Mouse (Mus musculus) liver, embryonic 13.5 days (tissue): ENCODE measurements at regions not wholly inside any gene's neighbourhood (a gene's known extent, or its start where the extent isn't known, plus 50 kb on each side); places are given as distances from the start of the nearest gene placed in this dataset.

Experiments used
- ATAC-seq: fragments of 200-750 bp; cut with Nextera tagmentation; 2 replicates; pipeline ENCODE4 v1.8.0; 2017; ENCODE audit warnings: low read depth, mild to moderate bottlenecking, moderate number of reproducible peaks, moderate library complexity
- DNase-seq: peaks from one replicate; pipeline ENCODE4 v3.0.0; 2022
- H3K27ac ChIP-seq: fragments of 300-500 bp; sonication (generic); 2 replicates; pipeline ENCODE4 v1.5.1; 2015; ENCODE audit warnings: moderate library complexity, mild to moderate bottlenecking, inconsistent platforms
- H3K27me3 ChIP-seq: fragments of 300-500 bp; sonication (generic); 2 replicates; pipeline ENCODE4 v1.6.1; 2015; ENCODE audit warnings: mild to moderate bottlenecking, inconsistent platforms
- H3K36me3 ChIP-seq: fragments of 300-500 bp; sonication (generic); 2 replicates; pipeline ENCODE4 v1.6.1; 2015; ENCODE audit warnings: mild to moderate bottlenecking, inconsistent platforms
- H3K4me1 ChIP-seq: fragments of 300-500 bp; sonication (generic); replicated peaks from 2 replicates; pipeline ENCODE4 v1.6.1; 2015; ENCODE audit warnings: inconsistent platforms
- H3K4me2 ChIP-seq: fragments of 300-500 bp; sonication (generic); 2 replicates; pipeline ENCODE4 v1.6.1; 2015; ENCODE audit warnings: inconsistent platforms, mild to moderate bottlenecking, moderate library complexity
- H3K4me3 ChIP-seq: fragments of 300-500 bp; sonication (generic); replicated peaks from 2 replicates; pipeline ENCODE4 v1.5.1; 2015; ENCODE audit warnings: mild to moderate bottlenecking, inconsistent platforms
- H3K9ac ChIP-seq: fragments of 300-500 bp; sonication (generic); 2 replicates; pipeline ENCODE4 v1.6.1; 2015; ENCODE audit warnings: mild to moderate bottlenecking, inconsistent platforms
- H3K9me3 ChIP-seq: fragments of 300-500 bp; sonication (generic); replicated peaks from 2 replicates; pipeline ENCODE4 v1.6.1; 2016; ENCODE audit warnings: inconsistent platforms
- WGBS: fragments of 180-500 bp; shearing (Covaris S2); methylation state at CpG from one replicate; pipeline ENCODE4 v1.1.7; 2015; ENCODE audit not compliant: insufficient replicate concordance; 5-methylcytosine and 5-hydroxymethylcytosine counted together

DNA sequence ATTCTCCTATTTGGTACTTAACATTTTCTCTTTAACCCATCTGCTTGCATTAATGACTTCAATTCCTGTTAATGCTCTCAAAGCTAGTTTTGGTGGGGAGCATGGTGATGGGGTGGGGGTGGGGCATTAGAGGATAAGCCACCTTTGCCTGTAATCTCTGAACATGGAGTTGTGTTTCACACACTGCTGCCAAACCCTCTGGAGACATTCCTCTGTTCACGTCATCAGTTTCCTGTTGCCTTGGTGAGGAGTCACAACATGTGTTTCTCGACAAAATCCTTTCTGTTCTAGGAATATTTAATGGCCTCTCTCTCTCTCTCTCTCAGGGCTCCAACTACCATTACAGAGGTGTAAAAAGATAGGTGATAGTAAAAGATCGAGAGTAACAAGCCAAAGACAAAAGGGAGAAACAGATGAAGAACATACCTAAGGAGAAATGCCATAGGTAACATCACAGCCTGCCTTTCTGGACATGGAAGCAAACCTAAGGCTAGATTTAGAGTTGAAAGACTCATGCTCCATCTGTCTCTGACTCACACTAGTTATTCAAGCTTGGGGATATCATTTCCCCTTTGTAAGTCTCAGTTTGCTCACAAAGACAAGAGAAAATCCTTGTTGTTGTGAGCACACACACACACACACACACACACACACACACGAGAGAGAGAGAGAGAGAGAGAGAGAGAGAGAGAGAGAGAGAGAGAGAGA, 618.6 kb downstream of the Slc22a22 start:
- 40% methylated on average over 3 of the region's 4 CpGs for WGBS
- ATAC-seq = no peak
- no peak for DNase-seq

DNA sequence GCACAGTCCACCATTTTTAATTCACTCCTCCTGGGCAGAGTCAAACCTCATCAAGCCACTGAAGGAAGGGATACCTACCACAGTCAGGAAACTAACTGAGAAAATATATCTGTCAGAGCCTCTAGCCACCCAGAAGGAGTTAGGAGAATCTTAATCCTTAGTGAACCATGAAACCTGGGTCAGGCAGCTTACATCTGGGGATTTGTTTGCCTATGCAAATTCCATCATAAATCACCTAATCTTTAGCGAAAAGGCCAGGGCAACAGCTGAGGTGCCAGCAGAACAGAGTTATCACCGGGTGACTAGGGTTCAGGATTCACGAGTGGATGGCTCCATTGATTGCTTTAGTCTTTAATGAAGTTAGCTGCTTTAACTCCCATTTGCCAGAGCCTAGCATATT, 619.3 kb downstream of the Slc22a22 start:
- Histone ChIP-seq H3K27ac (no peak overlapping the region), H3K9me3 (no peaks in the 10 kb centered on the region), H3K4me1 (no peaks in the 10 kb centered on the region), H3K4me2 (no peak overlapping the region), H3K9ac (no peak overlapping the region), H3K4me3 (no peak overlapping the region), H3K36me3 (no peaks in the 10 kb centered on the region), H3K27me3 (no peaks in the 10 kb centered on the region)
- ATAC-seq = no peak
- DNase-seq = no peak
- WGBS = 39% methylated on average over 3 of the region's 3 CpGs

More for the DNA sequence above, 618.6 kb downstream of the Slc22a22 start:
- H3K4me3 ChIP-seq = no peak overlapping the region
- H3K4me2 ChIP-seq = no peak overlapping the region
- no peak overlapping the region for H3K9ac ChIP-seq
- H3K36me3 ChIP-seq = no peaks in the 10 kb centered on the region
- no peak overlapping the region for H3K27ac ChIP-seq
- no peaks in the 10 kb centered on the region for H3K9me3 ChIP-seq
- H3K27me3 ChIP-seq = no peaks in the 10 kb centered on the region
- no peaks in the 10 kb centered on the region for H3K4me1 ChIP-seq

DNA sequence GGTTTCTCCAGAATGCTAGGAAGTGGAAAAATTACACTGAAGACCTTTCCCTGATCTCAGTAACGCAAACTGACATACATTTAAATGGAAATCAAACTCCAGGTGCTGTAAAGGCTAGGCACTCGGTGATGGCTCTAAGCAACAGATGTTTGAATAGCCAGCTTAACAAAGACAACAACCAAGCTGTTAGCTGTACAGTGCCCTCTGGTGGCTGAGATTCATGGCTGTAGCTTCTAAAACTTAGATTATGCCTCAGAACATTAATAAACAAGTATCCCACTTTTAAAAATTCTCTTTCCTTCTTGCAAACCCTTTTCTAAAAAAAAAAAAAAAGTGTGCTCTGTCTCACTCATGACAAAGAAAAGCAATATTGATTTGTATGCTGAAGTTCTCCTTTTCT, 621.4 kb downstream of the Slc22a22 start:
- DNase-seq (no peak), ATAC-seq (no peak)
- Histone ChIP-seq H3K4me1 (no peaks in the 10 kb centered on the region), H3K27me3 (no peaks in the 10 kb centered on the region), H3K9ac (no peak overlapping the region), H3K27ac (no peak overlapping the region), H3K4me2 (no peak overlapping the region), H3K4me3 (no peak overlapping the region), H3K9me3 (no peaks in the 10 kb centered on the region), H3K36me3 (no peaks in the 10 kb centered on the region)
- WGBS = 12% methylated on average over 2 of the region's 2 CpGs

DNA sequence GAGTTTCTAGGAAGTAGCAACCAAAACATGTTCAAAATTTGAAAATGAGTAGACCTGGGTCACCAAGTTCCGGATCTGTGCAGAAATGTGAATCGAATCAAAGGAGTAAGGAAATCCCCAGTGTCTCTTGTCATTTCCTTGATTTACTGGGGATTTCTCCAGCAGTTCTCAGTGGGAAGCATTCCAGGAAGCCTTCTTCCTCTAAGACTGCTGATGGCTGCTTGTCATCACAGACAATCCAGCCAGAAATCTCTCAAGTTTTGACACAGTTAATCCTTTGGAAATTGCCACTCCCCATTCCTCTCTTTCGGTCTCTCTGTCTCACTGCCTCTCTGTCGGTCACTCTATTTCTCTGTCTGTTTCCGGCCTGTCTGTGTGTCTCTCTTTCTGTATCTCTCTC, 624.3 kb downstream of the Slc22a22 start:
- Histone ChIP-seq H3K4me2 (no peak overlapping the region), H3K36me3 (no peaks in the 10 kb centered on the region), H3K9ac (no peak overlapping the region), H3K9me3 (no peaks in the 10 kb centered on the region), H3K4me1 (no peaks in the 10 kb centered on the region), H3K4me3 (no peak overlapping the region), H3K27ac (no peak overlapping the region), H3K27me3 (no peaks in the 10 kb centered on the region)
- WGBS = 64% methylated on average over 5 of the region's 5 CpGs
- ATAC-seq (no peak), DNase-seq (no peak)

DNA sequence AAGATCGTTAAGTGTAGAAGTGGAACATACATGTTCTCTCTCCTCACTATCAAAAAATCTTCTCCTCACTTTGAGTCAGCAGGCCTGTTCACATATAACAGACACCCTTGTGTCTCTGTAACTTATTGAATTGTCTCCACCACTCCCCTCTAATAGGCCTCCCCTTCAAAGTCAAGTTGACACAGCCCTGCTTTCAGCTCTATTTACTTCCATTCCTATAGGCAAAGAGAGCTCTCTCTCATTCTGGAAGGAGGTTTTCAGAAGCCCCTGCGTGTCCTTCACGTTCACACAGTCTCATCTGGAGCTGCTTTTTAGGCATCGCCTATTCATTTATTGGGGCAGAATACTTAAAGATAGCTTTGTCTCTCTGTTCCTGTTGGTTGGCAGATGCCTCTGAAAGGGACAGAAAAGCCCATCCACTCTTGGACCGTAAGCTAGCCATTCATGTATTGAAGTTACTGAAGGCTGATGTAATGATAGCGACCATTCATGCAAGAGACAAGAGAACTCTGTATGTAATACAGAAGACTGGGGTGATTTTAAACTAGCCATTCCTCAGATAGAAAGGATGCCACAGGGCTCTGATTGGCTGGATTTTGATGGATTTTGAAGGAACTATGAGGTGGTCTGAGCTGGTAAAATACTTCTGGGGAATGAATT, 629.8 kb downstream of the Slc22a22 start:
- 74% methylated on average over 6 of the region's 6 CpGs for WGBS
- Histone ChIP-seq H3K36me3 (no peaks in the 10 kb centered on the region), H3K4me2 (no peak overlapping the region), H3K27ac (no peak overlapping the region), H3K4me1 (no peaks in the 10 kb centered on the region), H3K4me3 (no peak overlapping the region), H3K9ac (no peak overlapping the region), H3K9me3 (no peaks in the 10 kb centered on the region), H3K27me3 (no peaks in the 10 kb centered on the region)
- ATAC-seq (no peak), DNase-seq (no peak)

DNA sequence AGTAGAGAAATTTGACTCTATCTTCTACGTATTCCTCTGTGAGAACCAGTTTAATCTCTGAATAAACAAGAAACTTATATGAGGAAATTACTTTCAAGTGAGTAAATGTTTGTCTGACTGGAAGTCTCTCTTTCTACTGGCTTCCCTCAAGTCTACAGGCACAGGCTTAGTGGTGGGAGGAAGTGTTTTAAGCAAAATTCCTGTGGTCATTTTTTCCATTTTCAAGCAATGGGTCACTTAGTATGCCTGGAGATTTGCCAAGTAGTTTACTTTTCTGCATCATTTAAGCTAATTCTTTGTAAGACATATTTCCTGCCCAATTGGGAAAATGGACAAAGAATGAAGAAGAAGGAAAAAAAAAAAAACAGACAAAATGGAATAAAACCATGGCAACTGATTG, 632.9 kb downstream of the Slc22a22 start:
- no peak overlapping the region for H3K27ac ChIP-seq
- 27% methylated on average over 1 of the region's 1 CpGs for WGBS
- no peaks in the 10 kb centered on the region for H3K4me1 ChIP-seq
- ATAC-seq (no peak), DNase-seq (no peak)
- no peaks in the 10 kb centered on the region for H3K9me3 ChIP-seq
- H3K36me3 ChIP-seq = no peaks in the 10 kb centered on the region
- no peak overlapping the region for H3K4me3 ChIP-seq
- no peak overlapping the region for H3K9ac ChIP-seq
- H3K4me2 ChIP-seq = no peak overlapping the region
- H3K27me3 ChIP-seq = no peaks in the 10 kb centered on the region

DNA sequence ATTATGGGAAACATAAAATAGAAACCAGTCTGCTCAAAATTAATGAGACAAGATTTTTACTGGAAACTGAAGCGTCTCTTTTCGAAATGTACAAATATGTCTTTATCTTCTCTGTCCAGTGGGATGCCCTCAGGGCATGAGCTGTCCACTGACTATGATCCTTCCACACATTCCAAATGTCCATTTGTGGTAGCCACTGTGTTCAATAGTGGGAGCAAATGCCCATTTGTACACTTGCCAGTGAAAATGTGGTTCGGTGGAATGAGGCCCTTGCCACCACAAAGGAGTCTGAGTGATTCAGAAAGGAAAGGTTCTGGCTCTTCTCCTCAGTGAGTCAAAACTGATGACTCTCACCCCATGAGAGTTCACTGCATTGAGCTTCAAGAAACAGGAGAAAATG, 635.9 kb downstream of the Slc22a22 start:
- no peak overlapping the region for H3K4me3 ChIP-seq
- no peak overlapping the region for H3K27ac ChIP-seq
- H3K9me3 ChIP-seq = no peaks in the 10 kb centered on the region
- no peak for ATAC-seq
- WGBS = 83% methylated on average over 3 of the region's 3 CpGs
- no peaks in the 10 kb centered on the region for H3K36me3 ChIP-seq
- H3K9ac ChIP-seq = no peak overlapping the region
- no peaks in the 10 kb centered on the region for H3K4me1 ChIP-seq
- no peaks in the 10 kb centered on the region for H3K27me3 ChIP-seq
- H3K4me2 ChIP-seq = no peak overlapping the region
- no peak for DNase-seq

DNA sequence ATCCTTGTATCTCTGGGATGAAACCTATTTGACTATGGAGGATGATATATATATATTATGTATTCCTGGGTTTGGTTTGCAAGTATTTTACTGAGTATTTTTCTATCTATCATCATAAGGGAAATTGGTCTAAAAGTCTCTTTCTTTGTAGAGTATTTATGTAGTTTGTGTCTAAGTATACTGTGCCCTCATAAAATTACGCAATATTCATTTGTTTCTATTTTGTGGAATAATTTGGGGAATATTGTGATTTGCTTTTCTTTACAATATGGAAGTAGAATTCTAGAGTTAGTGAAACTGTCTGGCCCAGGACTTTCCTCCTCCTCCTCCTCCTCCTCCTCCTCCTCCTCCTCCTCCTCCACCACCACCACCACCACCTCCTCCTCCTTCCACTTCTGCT, 640.1 kb downstream of the Slc22a22 start:
- no peaks in the 10 kb centered on the region for H3K4me1 ChIP-seq
- H3K9ac ChIP-seq = no peak overlapping the region
- no peak overlapping the region for H3K27ac ChIP-seq
- DNase-seq (no peak), ATAC-seq (no peak)
- WGBS = 70% methylated on average over 1 of the region's 1 CpGs
- H3K4me2 ChIP-seq = no peak overlapping the region
- H3K9me3 ChIP-seq = no peaks in the 10 kb centered on the region
- no peaks in the 10 kb centered on the region for H3K36me3 ChIP-seq
- no peak overlapping the region for H3K4me3 ChIP-seq
- no peaks in the 10 kb centered on the region for H3K27me3 ChIP-seq

DNA sequence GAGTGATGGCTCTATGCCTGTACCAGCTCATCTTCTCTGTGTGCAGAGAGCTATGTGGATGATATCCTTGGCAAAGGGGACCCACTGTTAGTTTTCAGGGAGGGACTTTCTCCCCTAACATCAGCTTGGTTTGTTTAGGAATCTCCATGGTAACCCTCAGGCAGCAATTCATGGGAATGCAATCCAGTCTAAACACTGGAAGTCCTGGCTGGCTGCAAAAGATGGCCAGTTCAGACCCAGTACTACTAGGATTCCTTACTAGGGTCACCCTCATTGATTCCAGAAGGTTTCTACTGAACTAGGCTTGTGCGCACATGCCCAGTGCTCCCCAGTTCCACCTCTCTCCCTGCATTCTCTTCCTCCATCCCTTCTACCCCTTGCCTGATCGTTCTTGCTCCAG, 642.8 kb downstream of the Slc22a22 start:
- Histone ChIP-seq H3K4me2 (no peak overlapping the region), H3K4me3 (no peak overlapping the region), H3K27me3 (no peaks in the 10 kb centered on the region), H3K36me3 (no peaks in the 10 kb centered on the region), H3K9me3 (no peaks in the 10 kb centered on the region), H3K27ac (no peak overlapping the region), H3K9ac (no peak overlapping the region), H3K4me1 (no peaks in the 10 kb centered on the region)
- no peak for DNase-seq
- WGBS = 71% methylated on average over 2 of the region's 2 CpGs
- no peak for ATAC-seq

DNA sequence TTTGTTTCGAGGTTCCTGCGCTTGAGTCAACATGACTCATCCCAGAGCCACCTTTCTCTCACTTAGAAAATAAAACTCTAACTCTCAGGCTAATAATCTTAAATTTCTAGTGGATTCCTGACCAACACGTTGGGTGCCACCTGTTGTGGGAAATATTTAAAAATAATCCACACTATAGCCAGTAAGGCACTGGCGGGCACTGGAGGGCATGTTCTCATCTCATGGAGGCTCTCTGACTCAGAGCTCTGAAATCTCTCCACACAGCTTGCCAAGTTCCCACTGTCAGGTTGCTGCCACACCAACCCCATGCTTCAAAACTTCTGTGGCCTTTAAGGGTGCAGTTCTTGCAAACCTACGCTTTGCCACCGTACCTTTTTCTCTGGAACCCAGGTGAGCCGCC, 644.8 kb downstream of the Slc22a22 start:
- Histone ChIP-seq H3K9me3 (no peaks in the 10 kb centered on the region), H3K4me3 (no peak overlapping the region), H3K36me3 (no peaks in the 10 kb centered on the region), H3K27ac (no peak overlapping the region), H3K4me2 (no peak overlapping the region), H3K27me3 (no peaks in the 10 kb centered on the region), H3K4me1 (no peaks in the 10 kb centered on the region), H3K9ac (no peak overlapping the region)
- no peak for ATAC-seq
- WGBS = 78% methylated on average over 7 of the region's 7 CpGs
- no peak for DNase-seq

DNA sequence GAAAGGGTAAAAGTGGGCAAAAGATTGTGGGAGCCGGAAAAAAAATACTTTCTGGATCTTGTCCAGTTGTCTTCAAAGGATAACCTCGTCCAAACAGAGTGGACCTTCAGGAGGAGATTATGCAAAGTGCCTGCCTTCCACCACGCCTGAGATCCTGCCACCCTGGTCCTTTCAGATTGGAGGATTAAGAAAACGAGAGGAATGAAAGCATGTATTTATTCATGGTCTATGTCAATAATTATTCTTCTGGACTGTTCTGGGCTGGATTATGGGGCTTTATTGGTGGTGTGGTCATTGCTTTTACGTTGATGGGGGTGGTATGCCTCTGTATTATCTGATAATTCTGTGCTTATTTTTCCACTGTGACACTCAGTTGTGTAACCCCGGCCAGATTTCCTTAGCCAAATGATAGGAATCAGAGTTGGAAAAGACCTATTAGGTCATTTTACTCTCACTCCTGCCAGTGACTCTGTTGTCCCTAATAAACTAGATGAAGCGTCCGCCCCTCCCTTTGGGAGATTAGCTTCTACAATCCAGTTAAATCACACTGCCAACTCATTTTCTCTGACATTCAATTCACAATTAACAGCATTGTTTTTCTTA, 656.3 kb downstream of the Slc22a22 start:
- no peak for ATAC-seq

More for the DNA sequence above, 656.3 kb downstream of the Slc22a22 start:
- Histone ChIP-seq H3K4me3 (no peak overlapping the region), H3K9me3 (no peaks in the 10 kb centered on the region), H3K27ac (no peak overlapping the region), H3K36me3 (no peaks in the 10 kb centered on the region), H3K9ac (no peak overlapping the region), H3K27me3 (no peaks in the 10 kb centered on the region), H3K4me1 (no peaks in the 10 kb centered on the region), H3K4me2 (no peak overlapping the region)
- 51% methylated on average over 8 of the region's 8 CpGs for WGBS
- no peak for DNase-seq
